Mouse (Mus musculus) erythroblast, embryonic 14.5 days (primary cell): ENCODE results near the gene Slc44a3.
"Not testable (repeated sequence)": the region's sequence is repeated elsewhere in the genome, so short reads cannot be mapped to it uniquely, and the experiment has no call there.

Experiments used
- GATA1 ChIP-seq: IDR thresholded peaks from 2 replicates; pipeline ENCODE4 v1.6.1; 2012; ENCODE audit warnings: low read length, inconsistent platforms, mixed read lengths
- TAL1 ChIP-seq: IDR thresholded peaks from 3 replicates; pipeline ENCODE4 v1.6.1; 2012; ENCODE audit warnings: low read length, inconsistent platforms, mixed read lengths

GRCm38 (mm10) chr3:121538847-121539246, 6.6 kb upstream of the Slc44a3 start:
- TF ChIP-seq TAL1, GATA1: not testable (repeated sequence)
